Mouse (Mus musculus): ENCODE data around the gene Psmd8.
A peak's percentile ranks its signal among the peaks of the same experiment; 100 is the strongest.
"Not testable (repeated sequence)": the region's sequence is repeated elsewhere in the genome, so short reads cannot be mapped to it uniquely, and the experiment has no call there.

Gene Psmd8

DNA sequence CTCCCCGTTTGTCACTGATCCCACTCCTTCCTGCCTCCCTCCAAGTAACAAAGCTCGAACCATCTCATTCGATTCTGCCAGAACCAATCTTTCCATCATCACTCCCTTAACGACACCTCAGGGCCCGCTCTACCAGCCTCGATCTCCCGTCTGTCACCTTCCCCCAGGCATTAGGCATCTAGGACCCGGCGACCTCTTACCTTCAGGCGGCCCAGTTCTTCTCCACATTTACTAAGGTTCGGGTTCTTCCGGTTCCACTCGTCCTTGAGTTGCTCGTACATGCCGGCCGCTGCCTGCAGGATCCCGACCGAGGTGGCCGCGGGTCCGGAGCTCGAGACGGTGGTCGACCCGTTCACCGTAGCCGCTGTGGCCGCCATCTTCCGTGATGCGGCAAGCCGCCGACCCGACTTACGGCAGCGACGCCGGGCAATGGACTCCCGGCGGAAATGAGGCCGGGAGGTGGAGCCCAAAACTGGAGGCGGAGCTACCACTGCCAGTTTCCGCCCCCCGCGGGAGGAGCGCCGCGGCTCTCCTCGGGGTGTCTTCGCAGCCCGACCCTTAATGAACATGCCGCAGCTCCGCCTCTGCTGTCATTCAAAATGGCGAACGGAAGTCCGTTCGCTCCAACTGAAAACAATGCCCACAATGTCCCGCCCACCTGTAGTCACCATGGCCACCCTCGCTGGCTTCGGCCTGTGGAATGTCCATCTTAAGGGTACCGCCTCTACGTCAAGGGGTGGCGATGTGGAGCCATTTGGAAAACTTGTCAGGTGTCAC, at the start of gene Psmd8:
Gene Psmd8, minus strand, starts transcription at position 625 of the 777 bp plus-strand sequence.
- peak; percentile 97 for DNase-seq (ENCODE audit: low read depth, low spot score)

DNA sequence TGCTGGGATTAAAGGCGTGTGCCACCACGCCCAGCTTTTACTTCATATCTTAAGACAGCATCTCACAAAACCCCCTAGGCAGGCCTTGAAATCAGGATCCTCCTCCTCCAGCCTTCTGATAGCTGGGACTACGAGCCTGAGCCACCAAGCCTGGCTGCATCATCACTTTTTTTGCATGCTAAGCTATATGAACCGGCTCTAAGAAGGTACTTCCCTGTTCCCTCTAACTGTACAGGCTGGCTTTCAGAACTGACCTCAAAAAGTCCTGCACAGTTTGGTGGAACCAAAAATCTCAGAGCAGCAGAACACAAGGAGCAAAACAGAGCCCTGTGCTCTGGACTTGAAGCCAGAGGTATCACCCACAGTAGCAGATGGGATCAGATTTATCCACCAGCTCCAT, 47.7 kb upstream of the Psmd8 start:
- no peak for DNase-seq (ENCODE audit: low read depth, low spot score)

DNA sequence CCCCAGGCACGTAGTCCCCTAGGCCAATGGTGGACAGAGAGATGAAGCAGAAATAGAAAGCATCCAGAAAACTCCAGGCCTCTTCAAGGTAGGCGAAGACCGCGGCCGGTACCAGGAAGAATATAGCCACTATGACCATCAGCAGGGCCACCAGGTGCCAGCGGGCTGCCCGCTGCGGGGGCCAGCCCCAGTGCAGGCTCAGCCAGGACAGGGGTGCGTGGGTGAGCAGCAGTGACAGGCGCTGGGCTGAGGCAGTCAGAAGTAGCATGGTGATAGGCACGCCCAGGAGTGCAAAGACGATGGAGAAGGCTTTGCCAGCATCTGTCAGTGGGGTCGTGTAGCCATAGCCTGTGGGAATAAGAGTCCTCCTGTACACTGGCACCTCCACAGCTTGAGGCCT, 45.0 kb upstream of the Psmd8 start:
- no peak for DNase-seq (ENCODE audit: low read depth, low spot score)

DNA sequence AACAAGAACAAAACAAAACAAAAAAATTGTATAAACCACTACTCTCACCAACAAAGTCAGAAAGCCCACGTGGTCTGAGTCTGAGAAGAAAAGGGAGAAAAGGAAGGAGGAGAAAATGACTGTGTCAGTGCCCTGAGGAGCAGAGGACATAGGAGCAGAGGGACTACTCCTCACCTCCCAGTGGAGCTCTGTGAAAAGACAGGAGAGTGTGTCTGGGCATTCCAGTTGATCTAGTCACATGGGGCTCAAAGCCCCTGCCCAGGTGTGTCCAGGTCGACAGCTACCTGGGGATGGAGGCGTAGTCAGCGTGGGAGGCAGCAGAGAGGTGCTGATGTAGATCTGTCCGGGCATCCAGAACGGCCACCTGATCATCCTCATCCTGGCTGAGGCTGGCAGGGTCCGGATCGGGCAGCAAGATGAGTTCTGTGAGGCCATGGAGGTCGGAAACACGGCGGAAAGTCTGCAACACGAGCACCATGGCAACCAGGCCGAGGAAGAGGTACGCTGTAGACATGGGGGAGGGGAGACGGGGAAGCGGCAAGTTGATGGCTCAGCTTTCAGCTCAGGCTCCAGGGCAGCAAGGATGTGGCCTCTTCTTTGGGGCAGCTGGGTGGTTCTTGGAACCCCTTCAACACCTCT, 44.4 kb upstream of the Psmd8 start:
- no peak for DNase-seq (ENCODE audit: low read depth, low spot score)

DNA sequence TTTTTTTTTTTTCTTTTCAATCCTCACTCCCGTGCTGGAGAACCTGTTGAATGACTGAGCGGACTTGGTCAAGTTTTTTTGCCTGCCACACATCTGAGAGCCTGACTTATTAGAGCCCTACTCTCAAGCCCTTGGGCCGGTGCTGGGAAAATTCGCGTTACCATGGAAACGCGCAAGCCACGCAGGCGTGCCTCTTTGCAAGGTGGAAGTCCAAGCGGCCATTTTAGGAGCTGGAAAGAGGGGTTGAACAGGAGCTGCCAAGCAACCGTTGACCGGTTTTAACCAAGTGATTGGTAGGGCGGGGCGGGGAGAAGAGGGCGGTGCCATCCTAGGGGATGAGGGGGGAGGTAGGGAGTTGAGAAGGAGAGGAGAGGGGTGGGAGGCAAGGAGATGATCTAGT, 34.3 kb upstream of the Psmd8 start:
- no peak for DNase-seq (ENCODE audit: low read depth, low spot score)

DNA sequence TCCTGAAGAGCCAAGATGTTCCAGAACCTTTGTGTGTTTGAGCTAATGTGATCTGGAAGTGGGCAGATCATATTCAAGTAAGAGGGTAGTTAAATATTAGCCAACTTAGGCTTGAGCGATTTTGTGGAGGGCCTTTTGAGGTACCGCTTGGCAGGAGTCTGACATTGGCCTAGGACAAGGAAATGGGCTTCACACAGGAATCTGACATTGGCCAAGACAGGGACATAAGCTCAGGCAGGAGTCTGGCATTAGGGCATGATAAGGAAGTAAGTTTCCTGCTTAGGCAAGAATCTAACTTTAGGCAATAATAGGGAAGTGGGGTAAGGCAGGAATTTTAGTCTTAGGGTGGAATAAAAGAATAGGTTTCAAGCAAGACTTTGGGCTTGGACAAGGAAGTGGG, 33.7 kb upstream of the Psmd8 start:
- no peak for DNase-seq (ENCODE audit: low read depth, low spot score)

DNA sequence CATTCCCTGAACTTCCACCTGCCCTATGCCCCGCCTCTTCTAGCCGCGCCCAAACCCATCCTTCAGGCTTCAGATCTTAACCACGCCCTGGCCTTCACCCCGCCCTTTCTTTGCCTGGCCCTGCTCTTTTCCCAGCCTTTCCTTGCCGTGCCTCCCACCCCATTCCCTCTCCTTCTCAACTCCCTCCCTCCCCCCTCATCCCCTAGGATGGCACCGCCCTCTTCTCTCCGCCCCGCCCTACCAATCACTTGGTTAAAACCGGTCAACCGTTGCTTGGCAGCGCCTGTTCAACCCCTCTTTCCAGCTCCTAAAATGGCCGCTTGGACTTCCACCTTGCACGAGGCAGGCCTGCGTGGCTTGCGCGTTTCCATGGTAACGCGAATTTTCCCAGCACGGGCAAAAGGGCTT, 33.2 kb upstream of the Psmd8 start, which contains the start of gene Catsperg1:
Gene Catsperg1, minus strand, starts transcription at position 361 of the 408 bp plus-strand sequence.
- DNase-seq (ENCODE audit: low read depth, low spot score), result no peak

DNA sequence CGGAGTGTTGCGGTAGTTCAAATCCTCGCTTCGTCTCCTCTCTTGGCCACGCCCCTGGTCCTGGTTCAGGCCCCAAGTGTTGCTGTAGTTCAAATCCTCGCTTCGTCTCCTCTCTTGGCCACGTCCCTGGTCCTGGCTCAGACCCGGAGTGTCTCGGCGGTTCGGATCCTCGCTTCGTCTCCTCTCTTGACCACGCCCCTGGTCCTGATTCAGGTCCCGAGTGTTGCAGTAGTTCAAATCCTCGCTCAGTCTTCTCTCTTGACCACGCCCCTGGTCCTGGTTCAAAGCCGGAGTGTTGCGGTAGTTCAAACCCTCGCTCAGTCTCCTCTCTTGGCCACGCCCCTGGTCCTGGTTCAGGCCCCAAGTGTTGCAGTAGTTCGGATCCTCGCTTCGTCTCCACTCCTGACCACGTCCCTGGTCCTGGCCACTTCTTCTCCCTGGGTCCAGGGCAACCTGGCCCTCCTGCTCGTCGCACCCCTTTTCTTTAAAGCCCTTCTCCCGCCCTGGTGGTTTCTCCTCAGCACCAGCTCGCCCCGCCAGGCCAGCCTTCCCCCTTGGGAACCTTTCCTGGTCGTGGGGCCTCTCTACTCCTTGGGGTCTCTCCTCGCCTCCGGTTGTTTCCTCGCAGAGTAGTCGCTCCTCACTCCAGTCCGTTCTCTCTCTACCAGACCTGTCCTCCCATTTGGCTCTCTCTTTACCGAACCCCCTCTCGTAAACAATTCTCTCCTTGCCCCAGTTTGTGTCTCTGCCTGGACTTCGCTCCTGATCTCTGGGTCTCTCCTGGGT, 32.5 kb upstream of the Psmd8 start:
- not testable (repeated sequence) for DNase-seq (ENCODE audit: low read depth, low spot score)

DNA sequence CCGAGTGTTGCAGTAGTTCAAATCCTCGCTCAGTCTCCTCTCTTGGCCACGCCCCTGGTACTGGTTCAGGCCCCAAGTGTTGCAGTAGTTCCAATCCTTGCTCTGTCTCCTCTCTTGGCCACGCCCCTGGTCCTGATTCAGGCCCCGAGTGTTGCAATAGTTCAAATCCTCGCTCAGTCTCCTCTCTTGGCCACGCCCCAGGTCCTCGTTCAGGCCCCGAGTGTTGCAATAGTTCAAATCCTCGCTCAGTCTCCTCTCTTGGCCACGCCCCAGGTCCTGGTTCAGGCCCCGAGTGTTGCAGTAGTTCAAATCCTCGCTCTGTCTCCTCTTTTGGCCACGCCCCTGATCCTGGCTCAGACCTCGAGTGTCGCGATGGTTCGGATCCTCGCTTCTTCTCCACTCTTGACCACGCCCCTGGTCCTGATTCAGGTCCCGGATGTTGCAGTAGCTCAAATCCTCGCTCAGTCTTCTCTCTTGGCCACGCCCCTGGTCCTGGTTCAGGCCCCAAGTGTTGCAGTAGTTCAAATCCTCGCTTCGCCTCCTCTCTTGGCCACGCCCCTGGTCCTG, 31.8 kb upstream of the Psmd8 start:
- DNase-seq (ENCODE audit: low read depth, low spot score), result no peak

DNA sequence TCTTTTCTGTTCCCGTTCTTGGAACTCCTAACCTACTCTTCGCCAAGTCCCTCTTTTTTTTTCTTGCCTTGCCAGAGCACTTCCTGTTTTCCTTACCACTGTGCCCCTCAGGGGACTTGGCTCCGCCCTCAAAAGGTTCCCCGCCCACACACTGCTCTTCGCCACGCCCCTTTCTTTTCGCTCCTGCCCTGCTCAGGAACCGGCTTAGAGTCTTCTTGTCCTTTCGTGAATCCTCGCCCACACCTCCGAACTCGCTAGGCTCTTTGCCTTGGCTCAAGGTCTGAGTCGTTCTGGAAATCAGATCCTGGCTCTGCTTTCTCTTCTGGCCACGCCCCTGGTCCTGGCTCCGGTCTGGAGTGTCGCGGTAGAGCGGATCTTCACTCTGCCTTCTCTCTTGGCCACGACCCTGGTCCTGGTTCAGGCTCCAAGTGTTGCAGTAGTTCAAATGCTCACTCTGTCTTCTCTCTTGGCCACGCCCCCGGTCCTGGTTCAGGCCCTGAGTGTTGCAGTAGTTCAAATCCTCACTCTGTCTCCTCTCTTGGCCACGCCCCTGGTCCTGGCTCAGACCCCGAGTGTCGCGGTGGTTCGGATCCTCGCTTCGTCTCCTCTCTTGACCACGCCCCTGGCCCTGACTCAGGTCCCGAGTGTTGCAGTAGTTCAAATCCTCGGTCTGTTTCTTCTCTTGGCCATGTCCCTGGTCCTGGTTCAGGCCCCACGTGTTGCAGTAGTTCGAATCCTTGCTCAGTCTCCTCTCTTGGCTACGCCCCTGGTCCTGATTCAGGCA, 31.1 kb upstream of the Psmd8 start:
- no peak for DNase-seq (ENCODE audit: low read depth, low spot score)

DNA sequence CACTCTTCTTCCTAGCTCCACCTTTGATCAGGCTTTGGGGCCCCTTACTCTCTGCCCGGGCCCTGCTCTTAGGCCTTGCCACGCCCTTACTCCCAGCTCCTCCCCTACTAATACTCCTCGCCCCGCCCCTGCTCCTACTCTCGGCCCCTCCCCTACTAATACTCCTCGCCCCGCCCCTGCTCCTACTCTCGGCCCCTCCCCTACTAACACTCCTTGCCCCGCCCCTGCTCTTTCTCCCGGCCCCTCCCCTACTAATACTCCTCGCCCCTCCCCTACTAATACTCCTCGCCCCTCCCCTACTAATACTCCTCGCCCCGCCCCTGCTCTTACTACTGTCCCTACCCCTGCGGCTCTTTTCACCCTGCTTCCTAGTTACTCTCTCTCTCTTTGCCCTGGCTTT, 30.5 kb upstream of the Psmd8 start:
- DNase-seq (ENCODE audit: low read depth, low spot score), result not testable (repeated sequence)

DNA sequence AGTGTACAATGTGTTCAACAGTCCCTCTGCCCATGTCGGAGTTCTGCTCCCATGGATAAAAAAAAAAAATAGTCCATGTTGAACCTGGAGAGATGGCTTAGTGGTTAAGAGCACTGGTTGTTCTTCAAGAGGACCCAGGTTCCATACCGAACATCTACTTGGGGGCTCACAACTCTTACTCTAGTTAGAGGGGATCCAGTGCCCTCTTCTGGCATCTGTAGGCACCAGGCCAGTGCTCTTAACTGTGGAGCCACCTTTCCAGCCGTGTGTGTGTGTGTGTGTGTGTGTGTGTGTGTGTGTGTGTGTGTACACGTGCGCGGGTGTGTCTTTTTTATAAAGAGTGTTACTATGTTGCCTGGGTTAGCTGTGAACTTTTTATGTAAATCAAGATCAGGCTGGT, 22.1 kb upstream of the Psmd8 start:
- no peak for DNase-seq (ENCODE audit: low read depth, low spot score)

DNA sequence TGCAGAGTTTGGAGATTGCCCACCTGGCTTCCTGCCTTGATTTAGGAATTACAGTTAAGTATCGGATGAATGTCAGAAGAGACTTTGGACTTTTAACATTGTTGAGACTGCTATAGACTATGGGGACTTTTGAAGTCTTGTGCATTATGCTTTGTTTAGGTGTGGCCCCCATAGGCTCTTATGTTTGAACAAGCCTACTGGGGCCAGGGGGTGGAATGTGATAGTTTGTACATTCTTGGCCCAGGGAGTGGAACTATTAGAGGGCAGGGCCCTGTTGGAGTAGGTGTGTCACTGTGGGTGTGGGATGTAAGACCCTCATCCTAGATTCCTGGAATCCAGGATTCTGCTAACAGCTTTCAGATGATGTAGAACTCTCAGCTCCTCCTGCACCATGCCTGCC, 13.7 kb upstream of the Psmd8 start:
- DNase-seq (ENCODE audit: low read depth, low spot score), result not testable (repeated sequence)

DNA sequence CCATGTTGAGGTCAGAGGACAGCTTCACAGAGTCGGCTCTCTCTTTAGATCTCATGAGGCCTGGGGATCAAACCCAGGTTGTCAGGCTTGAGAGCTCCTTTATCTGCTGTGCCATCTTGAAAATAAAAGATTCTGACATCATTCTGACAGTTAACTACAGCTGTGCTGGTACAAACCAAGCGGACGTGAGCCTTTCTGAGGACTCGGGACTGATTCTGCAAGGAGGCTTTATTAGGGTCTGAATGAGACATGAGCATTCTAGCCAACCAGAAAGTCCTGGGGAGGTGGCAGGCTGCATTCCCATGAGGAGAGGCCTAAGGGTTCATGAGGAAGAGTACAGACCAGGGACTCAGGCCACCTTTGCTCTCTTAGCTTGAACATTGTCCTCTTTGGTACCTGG, 822 bp upstream of the Psmd8 start:
- DNase-seq (ENCODE audit: low read depth, low spot score), result not testable (repeated sequence)

DNA sequence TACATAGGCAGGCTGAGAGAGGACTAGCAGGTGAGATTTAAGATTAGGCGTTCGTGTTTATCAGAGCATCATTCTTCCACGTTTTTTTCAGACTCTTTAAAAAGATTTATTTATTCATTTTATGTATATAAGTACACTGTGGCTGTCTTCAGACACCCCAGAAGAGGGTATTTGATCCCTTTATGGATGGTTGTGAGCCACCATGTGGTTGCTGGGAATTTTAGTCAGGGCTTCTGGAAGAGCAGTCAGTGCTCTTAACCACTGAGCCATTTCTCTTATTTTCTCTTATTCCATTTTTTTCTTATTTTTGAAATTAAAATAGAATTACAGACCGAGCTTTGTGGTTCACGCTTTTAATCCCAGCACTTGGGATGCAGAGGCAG, 344 bp upstream of the Psmd8 start:
- DNase-seq (ENCODE audit: low read depth, low spot score), result no peak

DNA sequence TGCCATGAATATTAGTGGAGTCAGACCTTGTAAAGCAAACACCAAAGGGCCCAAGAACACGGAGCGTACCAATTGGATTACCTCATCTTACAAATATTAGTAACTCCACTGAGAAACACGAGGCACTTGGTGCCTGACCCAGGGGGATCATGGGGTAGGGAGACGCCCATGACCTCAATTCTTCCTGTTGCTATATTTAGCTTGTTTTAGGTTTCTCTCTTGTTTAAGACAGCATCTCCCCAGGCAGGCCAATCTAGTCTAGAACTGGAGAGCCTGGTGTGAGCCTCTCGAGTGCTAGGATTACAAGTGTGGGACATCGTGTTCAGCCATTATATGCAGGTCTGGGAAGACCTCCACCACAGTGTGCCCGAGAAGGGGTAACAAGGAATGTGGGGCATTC, 1.2 kb downstream of the Psmd8 start:
- no peak for DNase-seq (ENCODE audit: low read depth, low spot score)

DNA sequence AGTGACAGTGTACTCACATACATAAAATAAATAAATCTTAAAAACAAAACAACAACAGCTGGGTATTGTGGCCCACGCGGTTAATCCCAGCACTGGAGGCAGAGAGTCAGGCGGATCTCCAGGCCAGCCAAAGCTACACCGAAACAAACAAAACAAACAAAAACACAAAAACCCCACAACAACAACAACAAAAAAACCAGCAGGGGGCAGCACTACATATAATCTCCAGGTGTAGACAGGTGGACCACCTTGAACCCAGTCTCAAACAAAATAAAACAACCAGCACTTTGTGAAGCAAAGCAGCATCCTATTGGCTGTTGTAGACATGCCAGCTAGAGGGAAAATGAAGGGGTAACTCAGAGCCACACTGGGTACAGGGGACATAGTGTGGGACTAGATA, 2.4 kb downstream of the Psmd8 start:
- no peak for DNase-seq (ENCODE audit: low read depth, low spot score)

DNA sequence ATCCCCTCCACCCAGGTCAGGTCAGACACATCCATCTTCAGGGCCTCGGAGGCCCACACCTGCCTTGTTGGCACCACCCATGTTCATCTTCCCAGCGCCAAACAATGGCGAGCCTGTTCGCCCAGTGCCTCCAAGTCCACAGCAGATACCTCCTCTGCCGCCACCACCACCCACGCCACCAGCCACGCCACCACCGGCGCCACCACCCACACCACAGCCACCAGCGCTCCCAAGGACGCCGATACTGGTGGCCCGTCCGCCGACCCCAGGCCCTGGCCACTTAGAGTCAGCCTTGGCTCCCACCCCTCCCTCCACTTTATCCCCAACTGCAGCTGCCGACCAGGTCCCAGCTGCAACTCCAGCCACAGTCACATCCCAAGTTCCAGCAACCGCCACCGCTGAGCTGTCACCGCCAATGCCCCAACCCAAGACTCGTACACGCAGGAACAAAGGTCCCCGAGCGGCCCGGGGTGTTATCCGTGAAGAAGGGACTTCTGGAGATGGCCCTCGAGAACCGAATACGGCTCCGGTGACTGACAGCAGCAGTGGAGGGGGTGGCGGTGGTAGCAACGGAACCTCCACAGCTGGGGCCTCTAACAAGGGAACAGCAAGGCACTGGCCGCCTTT, 8.0 kb downstream of the Psmd8 start:
- no peak for DNase-seq (ENCODE audit: low read depth, low spot score)

DNA sequence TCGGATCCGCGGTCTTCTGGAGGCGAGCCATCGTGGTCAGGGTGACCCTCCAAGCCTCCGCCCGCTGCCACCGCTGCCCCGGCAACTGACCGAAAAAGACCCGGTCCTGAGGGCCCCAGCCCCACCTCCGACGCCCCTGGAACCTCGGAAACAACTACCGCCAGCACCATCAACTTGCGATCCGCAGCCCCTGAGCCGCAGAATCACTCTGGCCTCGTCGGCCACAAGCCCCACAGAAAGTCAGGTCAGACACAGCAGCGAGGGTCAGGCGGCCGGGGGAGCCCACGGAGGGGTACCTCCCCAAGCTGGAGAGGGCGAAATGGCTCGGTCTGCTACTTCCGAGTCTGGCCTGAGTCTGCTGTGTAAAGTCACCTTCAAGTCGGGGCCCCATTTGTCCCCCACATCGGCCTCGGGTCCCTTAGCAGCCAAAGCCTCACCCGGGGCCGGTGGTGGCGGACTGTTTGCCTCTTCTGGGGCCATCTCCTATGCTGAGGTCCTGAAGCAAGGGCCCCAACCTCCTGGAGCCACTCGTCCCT, 8.9 kb downstream of the Psmd8 start:
- DNase-seq (ENCODE audit: low read depth, low spot score), result no peak

DNA sequence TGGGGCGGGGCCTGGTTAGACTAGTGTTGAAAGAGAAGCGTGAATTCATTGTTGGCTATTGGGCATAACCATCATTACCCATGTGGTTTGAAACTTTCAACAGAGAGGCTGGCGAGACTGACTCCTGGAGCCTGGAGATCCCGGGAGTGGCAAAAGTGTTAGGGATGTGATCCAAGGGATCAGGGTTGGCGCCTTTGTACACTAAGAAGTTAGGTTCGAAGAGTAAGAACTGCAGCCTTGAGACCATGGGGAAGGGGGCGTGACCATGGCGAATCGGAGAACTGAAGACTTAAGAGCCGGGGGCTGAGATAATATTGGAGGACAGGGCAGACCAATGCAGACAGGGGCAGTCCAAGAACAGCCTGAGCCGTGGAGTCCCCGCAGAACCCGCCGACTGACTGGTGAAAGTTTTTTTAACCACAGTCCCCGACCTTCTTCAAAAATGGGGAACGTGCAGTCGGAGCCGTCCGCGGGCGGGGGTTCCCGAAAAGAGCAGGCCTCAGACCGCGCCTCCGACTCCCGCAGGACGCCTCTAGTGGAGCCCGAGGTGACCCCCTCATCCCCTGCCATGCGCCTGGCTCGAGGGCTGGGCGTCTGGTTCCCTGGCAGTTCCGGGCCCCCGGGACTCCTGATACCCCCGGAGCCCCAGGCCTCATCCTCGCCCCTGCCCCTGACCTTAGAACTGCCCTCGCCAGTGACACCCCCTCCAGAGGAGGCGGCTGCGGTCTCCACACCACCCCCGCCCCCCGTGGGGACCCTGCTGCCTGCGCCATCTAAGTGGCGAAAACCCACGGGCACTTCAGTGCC, 9.5 kb downstream of the Psmd8 start:
- no peak for DNase-seq (ENCODE audit: low read depth, low spot score)

All from telencephalon, adult 2 months (tissue).